Mouse (Mus musculus) limb, embryonic 10.5 days (tissue): ENCODE measurements around the gene Nrbp1. TPM values are rescaled to one million over a fixed set of nuclear protein-coding genes. Genes with fewer than 3 reads are reported as not detected.

Source experiments
- DNase-seq: peaks from one replicate; pipeline ENCODE4 v3.0.0-alpha.2; 2017; ENCODE audit warnings: low spot score
- H3K27ac ChIP-seq: fragments of 300-500 bp; sonication (generic); 2 replicates; pipeline ENCODE4 v1.5.1; 2016; ENCODE audit warnings: mild to moderate bottlenecking
- H3K27me3 ChIP-seq: fragments of 300-500 bp; sonication (generic); 2 replicates; pipeline ENCODE4 v1.6.1; 2016; ENCODE audit warnings: low read depth, mild to moderate bottlenecking; ENCODE audit not compliant: poor library complexity, severe bottlenecking
- H3K36me3 ChIP-seq: fragments of 300-500 bp; sonication (generic); 2 replicates; pipeline ENCODE4 v1.6.1; 2016; ENCODE audit warnings: mild to moderate bottlenecking, moderate library complexity
- H3K4me1 ChIP-seq: fragments of 300-500 bp; sonication (generic); 2 replicates; pipeline ENCODE4 v1.6.1; 2016
- H3K4me3 ChIP-seq: fragments of 300-500 bp; sonication (generic); 2 replicates; pipeline ENCODE4 v1.5.1; 2016; ENCODE audit warnings: mild to moderate bottlenecking, moderate library complexity
- H3K9me3 ChIP-seq: fragments of 300-500 bp; sonication (generic); replicated peaks from 2 replicates; pipeline ENCODE4 v1.6.1; 2016; ENCODE audit warnings: mild to moderate bottlenecking
- WGBS: fragments of 180-500 bp; shearing (Covaris S2); methylation state at CpG from one replicate; pipeline ENCODE4 v1.1.7; 2016; 5-methylcytosine and 5-hydroxymethylcytosine counted together
- polyA plus RNA-seq: library from polyadenylated mRNA; unstranded; fragments of >200 nt; fragmentation: Nextera tagmentation; extraction: Ambion mirVana; gene quantifications from 2 replicates; pipeline ENCODE4 v1.2.1, GENCODE M21; 2016

The Nrbp1 gene
- polyA plus RNA-seq, 1 experiment from 2014 or later = 133 TPM

DNA sequence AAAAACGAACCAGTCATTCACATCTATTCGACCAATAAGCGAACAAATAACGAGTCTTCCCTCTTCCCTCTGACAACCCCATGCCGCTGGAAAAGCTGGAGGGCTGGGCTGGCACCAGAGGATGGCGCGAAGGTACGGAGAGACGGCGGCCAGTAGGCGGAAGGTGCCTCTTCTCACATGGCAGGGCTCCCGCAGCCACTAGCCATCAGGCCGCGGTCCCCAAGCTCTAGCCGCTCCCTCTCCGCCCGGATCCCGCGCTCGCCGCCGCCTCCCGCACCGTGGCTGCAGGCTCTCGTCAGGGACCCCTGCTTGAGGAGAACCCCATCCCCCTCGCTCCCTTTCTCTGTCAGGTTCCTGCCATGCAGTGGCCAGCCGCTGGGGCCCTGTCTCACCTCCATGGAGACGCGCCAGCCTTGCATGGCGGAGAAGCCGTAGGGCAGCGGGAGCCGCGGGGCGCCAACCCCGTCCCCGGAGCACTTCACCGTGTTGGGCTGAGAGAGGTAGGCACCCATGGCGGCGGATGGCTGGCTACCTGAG, 20.7 kb upstream of the Nrbp1 start:
- Histone ChIP-seq H3K4me1 (peaks cover 5% of the 10 kb centered on the region; the same call in 1 of the 2 replicates), H3K36me3 (peaks cover 11% of the 10 kb centered on the region; the same call in 1 of the 2 replicates), H3K27me3 (no peaks in the 10 kb centered on the region), H3K4me3 (peak overlapping the region; percentile 98), H3K9me3 (no peaks in the 10 kb centered on the region), H3K27ac (peak overlapping the region; percentile 96)
- under 1% methylated on average over 40 of the region's 40 CpGs for WGBS
- no peak for DNase-seq

DNA sequence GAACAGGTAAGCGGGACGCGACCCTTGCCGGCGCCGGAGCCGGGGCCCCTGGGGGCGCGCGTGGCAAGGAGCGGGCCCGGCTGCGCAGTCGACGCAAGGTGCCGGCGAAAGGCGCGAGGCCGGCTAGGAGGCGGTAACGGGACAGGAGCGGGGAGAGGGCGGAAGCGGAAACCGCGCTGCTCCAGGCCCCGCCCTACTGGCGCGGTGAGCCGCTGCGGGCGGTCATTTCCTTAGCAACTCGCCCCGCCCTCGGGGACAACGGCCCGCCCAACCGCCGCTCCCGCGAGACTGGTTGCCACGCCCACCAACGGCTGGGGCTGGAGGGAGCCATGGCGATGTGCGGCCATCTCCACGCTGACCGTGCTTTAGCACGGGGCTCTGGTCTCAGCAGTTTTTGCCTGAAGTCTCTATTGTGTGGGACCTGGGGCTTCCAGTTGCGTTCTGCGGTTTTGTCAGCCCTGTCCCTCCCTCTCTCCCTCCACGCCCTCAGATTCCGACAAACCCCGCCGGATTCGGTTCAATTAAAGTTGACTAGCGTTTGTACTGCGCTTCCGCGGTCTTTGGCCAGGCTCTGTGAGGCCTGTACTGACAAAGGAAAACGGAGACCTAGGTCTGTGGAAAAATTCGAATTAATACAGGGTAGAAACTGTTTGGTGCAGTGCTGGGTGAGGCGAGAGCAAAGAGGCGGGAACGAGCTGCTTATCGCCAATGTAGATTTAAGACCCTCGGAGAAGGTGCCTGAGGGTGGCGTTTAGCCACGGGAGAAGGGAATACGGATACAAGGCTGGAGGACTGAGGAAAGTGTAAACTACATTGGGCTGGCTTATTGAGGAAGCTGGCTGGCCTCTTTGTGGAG, 20.0 kb upstream of the Nrbp1 start, which contains the start of gene Ppm1g:
Ppm1g (minus strand) TSS at position 240 of the 856 bp plus-strand sequence.
- H3K27ac ChIP-seq = peak within 1 kb of the TSS; percentile 96
- no peaks in the 10 kb centered on the region for H3K27me3 ChIP-seq
- H3K36me3 ChIP-seq = peaks cover 11% of the 10 kb centered on the region; the same call in 1 of the 2 replicates
- no peaks in the 10 kb centered on the region for H3K9me3 ChIP-seq
- WGBS = under 1% methylated on average over 69 of the region's 70 CpGs
- H3K4me3 ChIP-seq = peak within 1 kb of the TSS; percentile 98
- peak; percentile 99 for DNase-seq
- H3K4me1 ChIP-seq = peaks cover 5% of the 10 kb centered on the region; the same call in 1 of the 2 replicates

DNA sequence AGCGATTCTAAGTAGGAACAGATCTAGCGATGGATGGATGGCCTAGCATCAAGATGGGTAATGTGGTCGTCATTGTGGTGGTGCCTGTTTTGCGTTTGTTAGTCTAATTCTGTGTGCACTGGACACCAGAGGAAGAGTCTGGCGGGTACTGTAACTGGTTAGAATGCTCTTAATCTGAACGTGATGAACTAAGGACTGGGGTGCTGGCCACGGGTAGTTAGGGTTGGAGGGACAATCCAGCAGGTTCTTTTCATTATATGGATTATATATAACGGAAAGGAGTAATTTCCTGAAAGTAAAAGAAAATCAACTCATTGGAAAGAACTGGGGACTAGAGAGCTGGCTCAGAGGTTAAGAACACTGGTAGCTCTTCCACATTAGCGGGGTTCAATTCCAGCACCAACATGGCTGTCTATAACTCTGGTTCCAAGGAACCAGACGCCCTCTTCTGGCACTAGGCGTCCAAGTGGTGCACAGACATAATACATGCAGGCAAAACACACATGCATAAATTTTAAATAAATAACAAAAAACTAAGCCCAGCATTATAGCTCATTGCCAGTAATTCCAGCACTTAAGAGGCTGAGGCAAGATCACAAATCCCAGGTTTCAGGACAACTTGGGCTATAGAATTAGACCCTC, 19.2 kb upstream of the Nrbp1 start:
- WGBS = 15% methylated on average over 11 of the region's 11 CpGs
- peaks cover 5% of the 10 kb centered on the region; the same call in 1 of the 2 replicates for H3K4me1 ChIP-seq
- peaks cover 8% of the 10 kb centered on the region; the same call in 1 of the 2 replicates for H3K36me3 ChIP-seq
- peak overlapping the region; percentile 98 for H3K4me3 ChIP-seq
- H3K27ac ChIP-seq = peak overlapping the region; percentile 96
- no peaks in the 10 kb centered on the region for H3K9me3 ChIP-seq
- DNase-seq = peak; percentile 49
- no peaks in the 10 kb centered on the region for H3K27me3 ChIP-seq

DNA sequence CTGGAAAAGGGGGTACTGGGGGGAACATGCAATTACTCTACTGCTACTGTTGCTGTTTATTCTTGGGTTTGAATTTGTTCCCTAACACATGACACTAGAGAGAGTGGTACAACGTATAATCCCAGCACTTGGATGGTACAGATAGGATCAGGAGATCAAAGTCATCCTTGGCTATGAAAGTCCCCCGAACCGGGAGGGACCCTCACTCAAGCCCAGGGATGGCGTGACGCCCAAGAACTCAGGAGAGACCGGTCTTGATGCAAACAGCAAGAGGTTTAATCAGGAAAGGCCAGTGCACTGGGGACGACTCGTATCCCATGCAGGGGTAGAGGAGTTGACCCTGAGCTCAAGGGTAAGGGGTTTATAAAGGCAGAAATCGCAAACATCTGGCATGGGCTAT, 18.0 kb upstream of the Nrbp1 start:
- no peaks in the 10 kb centered on the region for H3K9me3 ChIP-seq
- no peaks in the 10 kb centered on the region for H3K36me3 ChIP-seq
- H3K4me1 ChIP-seq = peaks cover 5% of the 10 kb centered on the region; the same call in 1 of the 2 replicates
- no peaks in the 10 kb centered on the region for H3K27me3 ChIP-seq
- WGBS = 93% methylated on average over 9 of the region's 9 CpGs
- no peak for DNase-seq
- H3K4me3 ChIP-seq = no peak overlapping the region
- no peak overlapping the region for H3K27ac ChIP-seq

DNA sequence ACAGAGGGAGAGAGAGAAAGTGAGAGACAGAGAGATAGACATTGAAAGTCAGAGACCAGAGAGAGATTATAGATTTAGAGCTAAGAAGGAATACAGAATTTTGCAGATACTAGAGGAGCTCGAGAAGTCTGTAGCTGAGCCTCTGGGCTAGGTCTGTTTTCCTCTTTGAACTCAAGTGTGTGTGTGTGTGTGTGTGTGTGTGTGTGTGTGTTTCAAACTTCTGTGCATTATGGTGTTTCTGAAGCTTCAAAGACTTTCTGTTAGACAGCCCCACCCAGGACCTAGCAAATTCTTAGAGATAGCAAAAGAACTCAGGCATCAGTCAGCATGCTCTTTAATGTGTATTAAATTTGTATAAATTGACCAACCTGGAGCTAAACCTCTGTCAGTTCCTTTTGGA, 14.0 kb upstream of the Nrbp1 start:
- Histone ChIP-seq H3K4me3 (no peak overlapping the region), H3K27ac (no peak overlapping the region), H3K27me3 (no peaks in the 10 kb centered on the region), H3K4me1 (no peaks in the 10 kb centered on the region), H3K36me3 (no peaks in the 10 kb centered on the region), H3K9me3 (no peaks in the 10 kb centered on the region)
- WGBS = 78% methylated on average over 1 of the region's 1 CpGs
- no peak for DNase-seq

DNA sequence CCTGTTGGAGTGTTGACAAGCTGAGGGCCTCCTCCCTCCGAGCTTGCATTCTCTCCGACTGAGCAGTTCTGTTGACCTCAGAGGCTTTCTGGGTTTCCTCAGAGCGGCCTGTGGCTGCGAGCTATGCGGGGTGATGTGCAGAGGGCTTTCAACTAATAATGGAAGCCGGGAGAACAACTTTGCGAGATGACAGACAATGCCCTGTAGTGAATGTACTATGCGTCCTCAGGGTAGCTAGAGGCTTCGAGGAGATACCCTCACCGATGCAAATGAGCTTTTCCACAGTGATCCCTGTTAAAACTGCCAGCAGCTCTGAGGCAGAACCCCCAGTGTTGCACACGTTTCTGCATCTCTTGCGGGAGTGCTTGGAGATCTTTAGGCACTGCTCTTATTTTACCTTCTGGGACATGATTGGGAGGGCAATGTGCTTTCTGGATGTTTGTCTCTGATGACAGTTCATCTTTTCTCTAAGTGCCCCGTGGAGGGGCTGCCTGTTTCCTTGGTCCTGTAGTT, 914 bp downstream of the Nrbp1 start:
- H3K27me3 ChIP-seq = no peaks in the 10 kb centered on the region
- DNase-seq = no peak
- H3K4me1 ChIP-seq = peaks cover 13% of the 10 kb centered on the region
- H3K9me3 ChIP-seq = no peaks in the 10 kb centered on the region
- H3K27ac ChIP-seq = peak overlapping the region; percentile 97
- H3K4me3 ChIP-seq = peak overlapping the region; percentile 96
- 1% methylated on average over 13 of the region's 13 CpGs for WGBS
- H3K36me3 ChIP-seq = peaks cover 31% of the 10 kb centered on the region

DNA sequence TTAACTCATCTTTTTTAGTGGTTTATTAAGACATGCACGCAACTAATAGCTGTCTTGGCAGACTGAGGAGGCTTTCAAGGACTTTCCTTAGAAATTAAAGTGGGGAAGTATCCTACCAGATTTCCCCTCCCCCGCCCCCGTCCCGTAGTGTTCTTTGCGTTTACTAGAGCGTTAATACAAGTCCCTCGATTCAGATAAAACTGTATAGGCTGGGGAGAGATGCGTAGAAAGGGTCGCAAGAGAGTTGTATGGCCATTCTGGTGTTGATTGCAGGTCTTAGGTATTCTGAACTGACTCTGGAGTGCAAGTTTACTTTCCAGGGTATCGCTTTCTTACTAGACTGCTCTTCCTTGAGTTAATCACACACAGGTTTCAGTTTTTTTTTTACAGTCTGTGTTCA, 1.5 kb downstream of the Nrbp1 start:
- 48% methylated on average over 10 of the region's 10 CpGs for WGBS
- Histone ChIP-seq H3K27me3 (no peaks in the 10 kb centered on the region), H3K9me3 (no peaks in the 10 kb centered on the region), H3K4me1 (peaks cover 13% of the 10 kb centered on the region), H3K27ac (no peak overlapping the region), H3K36me3 (peaks cover 37% of the 10 kb centered on the region), H3K4me3 (peak overlapping the region; percentile 96)
- no peak for DNase-seq

DNA sequence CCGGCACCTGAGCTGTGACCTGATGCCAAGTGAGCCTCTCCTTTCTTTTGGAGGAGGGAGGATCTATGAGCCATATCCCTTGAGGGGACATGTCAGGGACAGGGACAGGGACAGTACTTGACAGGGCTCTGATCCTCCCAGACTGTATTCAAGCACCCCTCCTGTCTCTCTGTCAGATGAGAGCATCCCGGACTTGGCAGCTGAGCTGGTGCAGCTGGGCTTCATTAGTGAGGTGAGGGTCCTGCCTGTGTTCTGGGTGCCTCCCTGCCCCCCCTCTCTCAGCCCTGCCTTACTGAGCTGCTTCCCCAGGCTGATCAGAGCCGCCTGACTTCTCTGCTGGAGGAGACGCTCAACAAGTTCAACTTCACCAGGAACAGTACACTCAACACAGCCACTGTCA, 10.1 kb downstream of the Nrbp1 start:
- Histone ChIP-seq H3K36me3 (peaks cover 96% of the 10 kb centered on the region), H3K9me3 (no peaks in the 10 kb centered on the region), H3K4me1 (peaks cover 38% of the 10 kb centered on the region), H3K27me3 (no peaks in the 10 kb centered on the region), H3K4me3 (peak overlapping the region; percentile 58), H3K27ac (peak overlapping the region; percentile 88)
- DNase-seq = no peak
- 53% methylated on average over 4 of the region's 4 CpGs for whole genome bisulfite sequencing

DNA sequence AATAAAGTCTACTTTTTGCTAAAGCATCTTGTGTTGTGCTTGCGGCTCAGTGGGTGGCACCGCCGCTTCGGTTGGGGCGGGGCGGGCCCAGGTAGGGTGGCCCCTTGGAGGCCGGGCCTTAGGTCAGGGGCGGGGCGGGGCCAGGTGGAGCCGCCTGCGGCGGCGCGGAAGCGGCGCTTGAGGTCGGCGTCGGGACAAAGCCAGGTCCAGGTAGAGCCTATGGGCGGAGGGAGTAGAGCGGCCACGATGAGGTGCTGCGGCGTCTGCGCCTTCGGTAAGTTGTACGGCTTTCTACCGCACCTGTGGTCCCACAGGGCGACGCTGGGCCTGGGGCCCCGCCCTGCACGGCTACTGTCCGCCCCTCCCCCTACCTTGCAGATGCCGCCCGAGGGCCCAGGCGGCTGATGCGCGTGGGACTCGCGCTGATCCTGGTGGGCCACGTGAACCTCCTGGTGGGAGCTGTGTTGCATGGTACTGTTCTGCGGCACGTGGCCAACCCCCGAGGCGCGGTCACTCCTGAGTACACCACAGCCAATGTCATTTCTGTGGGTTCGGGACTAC, 11.0 kb downstream of the Nrbp1 start, which contains the start of gene Krtcap3:
Krtcap3 (plus strand) TSS at position 151 of the 561 bp plus-strand sequence.
- Histone ChIP-seq H3K4me1 (peaks cover 38% of the 10 kb centered on the region), H3K4me3 (peak within 1 kb of the TSS; percentile 58), H3K27ac (peak within 1 kb of the TSS; percentile 88), H3K36me3 (peaks cover 95% of the 10 kb centered on the region), H3K27me3 (no peaks in the 10 kb centered on the region), H3K9me3 (no peaks in the 10 kb centered on the region)
- peak; percentile 77 for DNase-seq
- 5% methylated on average over 47 of the region's 47 CpGs for WGBS

DNA sequence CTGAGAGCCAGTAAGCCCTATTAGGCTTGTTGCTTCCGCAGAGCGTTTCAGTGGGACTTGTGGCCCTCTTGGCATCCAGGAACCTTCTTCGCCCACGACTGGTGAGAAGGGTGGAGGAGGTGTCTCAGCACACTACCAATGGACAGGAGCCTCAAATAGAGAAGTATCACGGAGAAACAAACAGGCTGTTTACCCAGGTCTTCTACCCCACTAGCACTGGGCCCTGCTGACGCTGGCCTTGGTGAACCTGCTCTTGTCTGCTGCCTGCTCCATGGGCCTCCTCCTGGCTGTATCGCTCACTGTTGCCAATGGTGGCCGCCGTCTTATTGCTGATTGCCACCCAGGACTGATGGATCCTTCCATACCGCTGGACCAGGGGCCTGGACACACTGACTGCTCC, 11.5 kb downstream of the Nrbp1 start:
- DNase-seq = peak; percentile 60
- H3K36me3 ChIP-seq = peaks cover 92% of the 10 kb centered on the region
- no peaks in the 10 kb centered on the region for H3K9me3 ChIP-seq
- H3K4me1 ChIP-seq = peaks cover 38% of the 10 kb centered on the region
- 40% methylated on average over 10 of the region's 10 CpGs for WGBS
- H3K27ac ChIP-seq = peak overlapping the region; percentile 88
- peak overlapping the region; percentile 58 for H3K4me3 ChIP-seq
- H3K27me3 ChIP-seq = no peaks in the 10 kb centered on the region

DNA sequence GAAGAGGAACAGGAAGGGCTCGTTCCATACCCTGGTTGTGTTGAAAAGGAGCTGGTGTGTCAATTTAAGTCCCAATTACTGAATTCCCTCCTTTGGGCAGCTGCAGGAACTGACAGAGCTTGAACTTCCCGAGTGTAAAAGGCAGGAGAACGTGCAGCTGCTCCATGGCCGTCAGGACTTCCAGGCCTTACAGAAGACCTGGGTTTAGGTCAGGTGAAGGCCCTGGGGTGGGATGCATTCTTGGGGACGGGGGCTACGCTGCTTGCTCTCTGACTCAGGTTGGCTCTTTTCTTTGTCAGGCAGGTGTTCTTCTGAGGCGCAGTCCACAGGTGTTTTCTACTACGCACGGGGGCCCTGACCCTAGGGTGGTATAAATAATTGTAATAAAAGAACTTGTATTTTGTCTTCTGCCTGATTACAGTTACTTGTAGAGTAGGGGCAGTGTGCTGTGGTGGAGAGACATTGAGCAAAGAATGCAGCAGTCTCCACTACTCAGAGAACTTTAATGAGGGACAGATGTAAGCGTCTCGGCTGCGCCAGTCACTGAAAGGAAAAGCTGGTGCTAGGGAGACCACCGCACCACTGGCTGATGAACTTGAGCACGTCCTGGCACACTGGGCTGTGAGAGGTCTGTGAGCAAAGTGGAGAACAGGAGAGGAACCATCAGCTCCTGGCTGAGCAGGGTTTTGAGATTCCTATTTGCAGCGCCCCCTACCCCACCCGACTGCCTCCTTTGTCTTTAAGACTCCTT, 12.3 kb downstream of the Nrbp1 start:
- H3K9me3 ChIP-seq = no peaks in the 10 kb centered on the region
- peak; percentile 48 for DNase-seq
- H3K27me3 ChIP-seq = no peaks in the 10 kb centered on the region
- peaks cover 38% of the 10 kb centered on the region for H3K4me1 ChIP-seq
- peaks cover 92% of the 10 kb centered on the region for H3K36me3 ChIP-seq
- WGBS = 67% methylated on average over 16 of the region's 16 CpGs
- peak overlapping the region; percentile 88 for H3K27ac ChIP-seq
- peak overlapping the region; percentile 58 for H3K4me3 ChIP-seq

DNA sequence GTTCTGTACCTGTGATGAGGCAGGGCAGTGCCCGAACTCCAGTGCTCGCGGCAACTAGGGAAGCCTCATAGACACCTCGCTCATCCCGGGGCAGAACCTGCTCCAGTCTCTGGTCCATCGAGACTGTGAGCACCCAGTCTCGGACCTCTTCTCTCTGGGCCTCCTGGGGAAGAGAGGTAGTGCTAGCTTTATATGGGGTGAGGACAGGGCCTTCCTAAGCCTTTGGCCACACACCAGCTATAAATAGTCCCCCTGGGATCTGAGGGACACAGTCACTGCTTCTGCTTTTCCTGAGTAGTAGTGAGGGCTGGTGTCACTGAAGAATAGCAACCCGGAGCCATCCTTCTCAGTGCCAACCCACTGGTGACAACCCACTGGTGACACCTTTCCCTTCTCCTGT, 13.1 kb downstream of the Nrbp1 start:
- Histone ChIP-seq H3K4me3 (no peak overlapping the region), H3K4me1 (peaks cover 38% of the 10 kb centered on the region), H3K27ac (peak overlapping the region; percentile 88), H3K9me3 (no peaks in the 10 kb centered on the region), H3K36me3 (peaks cover 89% of the 10 kb centered on the region), H3K27me3 (no peaks in the 10 kb centered on the region)
- WGBS = 95% methylated on average over 8 of the region's 8 CpGs
- peak; percentile 29 for DNase-seq
